Mouse (Mus musculus): Measurements from ENCODE around the gene Npr3. TPM values are rescaled to one million over a fixed set of nuclear protein-coding genes. Genes with fewer than 3 reads are reported as not detected.

Npr3 gene
- polyA plus RNA-seq, 2 experiments from 2014 or later, result not detected

Other genes with a start within 250 kb of the Npr3 start
- 1,000 to 10,000 TPM in 1 of 2 experiments, 100 to 1,000 TPM in 1; 878 to 1,002 TPM for gene Sub1, start 89.7 kb upstream of the Npr3 start, polyA plus RNA-seq (2017; shearing (Covaris generic))
- 100 to 1,000 TPM; 168 to 169 TPM for gene Zfr, start 210.5 kb upstream of the Npr3 start, polyA plus RNA-seq (2017; shearing (Covaris generic))